Mouse (Mus musculus) olfactory bulb, adult 2 months (tissue): ENCODE data around the gene Adprh.

Experiments used
- CTCF ChIP-seq: fragments of 200-500 bp; IDR thresholded peaks from 2 replicates; pipeline ENCODE4 v1.5.1; 2012; ENCODE audit warnings: low read depth, mild to moderate bottlenecking, low read length, moderate library complexity; ENCODE audit not compliant: insufficient read depth
- POLR2A ChIP-seq: fragments of 200-500 bp; IDR thresholded peaks from 2 replicates; pipeline ENCODE4 v1.6.1; 2012; ENCODE audit warnings: mild to moderate bottlenecking, low read depth, low read length, moderate library complexity; ENCODE audit not compliant: insufficient read depth

DNA sequence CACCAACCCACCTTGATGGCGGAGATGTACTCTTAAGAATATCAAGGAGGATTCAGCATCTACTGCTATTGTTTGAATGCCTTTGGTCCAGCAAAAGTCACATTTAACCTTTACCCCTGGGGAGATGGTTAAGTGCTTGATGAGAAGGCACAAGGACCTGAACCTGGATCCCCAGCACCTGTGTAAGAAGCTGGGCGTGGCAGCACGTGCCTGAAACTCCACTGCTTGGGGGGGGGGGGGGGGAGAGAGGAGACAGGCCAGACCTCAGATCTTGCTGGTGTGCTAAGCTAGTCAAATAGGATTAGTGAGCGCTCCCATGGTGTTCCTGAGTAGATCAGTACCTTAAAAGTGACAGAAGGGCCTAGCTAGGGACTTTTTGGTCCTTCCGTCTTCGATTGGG, 51.0 kb downstream of the Adprh start:
- TF ChIP-seq CTCF: no peak
- no peak for TF ChIP-seq POLR2A
